Mouse (Mus musculus) intestine, embryonic 14.5 days (tissue): ENCODE measurements around the gene Fbxo47. TPM values are rescaled to one million over a fixed set of nuclear protein-coding genes. Genes with fewer than 3 reads are reported as not detected.

ENCODE experiments used
- ATAC-seq: fragments of 200-750 bp; cut with Nextera tagmentation; replicated peaks from 2 replicates; pipeline ENCODE4 v1.8.0; 2017; ENCODE audit warnings: low read depth, moderate number of reproducible peaks, moderate TSS enrichment, moderate library complexity; ENCODE audit not compliant: low FRiP score, low TSS enrichment
- DNase-seq: peaks from one replicate; pipeline ENCODE4 v3.0.0-alpha.2; 2018; ENCODE audit warnings: low spot score
- H3K27ac ChIP-seq: fragments of 300-500 bp; sonication (generic); 2 replicates; pipeline ENCODE4 v1.5.1; 2014; ENCODE audit warnings: low read depth, mild to moderate bottlenecking, control low read depth
- H3K27me3 ChIP-seq: fragments of 300-500 bp; sonication (generic); replicated peaks from 2 replicates; pipeline ENCODE4 v1.6.1; 2014; ENCODE audit warnings: low read length, control low read depth; ENCODE audit not compliant: control insufficient read depth, insufficient read depth
- H3K36me3 ChIP-seq: fragments of 300-500 bp; sonication (generic); 2 replicates; pipeline ENCODE4 v1.6.1; 2014; ENCODE audit warnings: low read length, control low read depth; ENCODE audit not compliant: control insufficient read depth, insufficient read depth
- H3K4me1 ChIP-seq: fragments of 300-500 bp; sonication (generic); replicated peaks from 2 replicates; pipeline ENCODE4 v1.6.1; 2014; ENCODE audit warnings: low read length, control low read depth, mixed read lengths; ENCODE audit not compliant: control insufficient read depth, insufficient read depth
- H3K4me2 ChIP-seq: fragments of 300-500 bp; sonication (generic); 2 replicates; pipeline ENCODE4 v1.6.1; 2014; ENCODE audit warnings: low read length
- H3K4me3 ChIP-seq: fragments of 300-500 bp; sonication (generic); 2 replicates; pipeline ENCODE4 v1.5.1; 2014; ENCODE audit warnings: low read depth, low read length, control low read depth, mixed read lengths
- H3K9ac ChIP-seq: fragments of 300-500 bp; sonication (generic); 2 replicates; pipeline ENCODE4 v1.6.1; 2014; ENCODE audit warnings: mild to moderate bottlenecking, low read length
- H3K9me3 ChIP-seq: fragments of 300-500 bp; sonication (generic); 2 replicates; pipeline ENCODE4 v1.6.1; 2016; ENCODE audit warnings: low read length, control low read depth; ENCODE audit not compliant: control insufficient read depth
- WGBS: fragments of 180-500 bp; shearing (Covaris S2); extraction: QIAGEN DNeasy Blood & Tissue Kit; methylation state at CpG from one replicate; pipeline ENCODE4 v1.1.7; 2014; 5-methylcytosine and 5-hydroxymethylcytosine counted together
- polyA plus RNA-seq: library from polyadenylated mRNA; unstranded; fragments of >200 nt; fragmentation: Nextera tagmentation; extraction: Ambion mirVana; gene quantifications from 2 replicates; pipeline ENCODE4 v1.2.1, GENCODE M21; 2014

The Fbxo47 gene
- polyA plus RNA-seq, 1 experiment from 2014 or later: 0.54 TPM

- DNase-seq (peak; percentile 61), ATAC-seq (peak; percentile 44)
- Histone ChIP-seq H3K4me1 (peaks cover 70% of the 10 kb centered on the region), H3K4me2 (peak overlapping the region; percentile 30), H3K9me3 (no peaks in the 10 kb centered on the region), H3K27ac (peak overlapping the region; percentile 62), H3K9ac (peak overlapping the region; percentile 20; the same call in 1 of the 2 replicates), H3K4me3 (no peak overlapping the region), H3K27me3 (no peaks in the 10 kb centered on the region), H3K36me3 (peaks cover 75% of the 10 kb centered on the region)
- WGBS: 35% methylated on average over 13 of the region's 13 CpGs
Observed at GRCm38 (mm10) chr11:97811569-97812362, 72.2 kb downstream of the Fbxo47 start.

DNA sequence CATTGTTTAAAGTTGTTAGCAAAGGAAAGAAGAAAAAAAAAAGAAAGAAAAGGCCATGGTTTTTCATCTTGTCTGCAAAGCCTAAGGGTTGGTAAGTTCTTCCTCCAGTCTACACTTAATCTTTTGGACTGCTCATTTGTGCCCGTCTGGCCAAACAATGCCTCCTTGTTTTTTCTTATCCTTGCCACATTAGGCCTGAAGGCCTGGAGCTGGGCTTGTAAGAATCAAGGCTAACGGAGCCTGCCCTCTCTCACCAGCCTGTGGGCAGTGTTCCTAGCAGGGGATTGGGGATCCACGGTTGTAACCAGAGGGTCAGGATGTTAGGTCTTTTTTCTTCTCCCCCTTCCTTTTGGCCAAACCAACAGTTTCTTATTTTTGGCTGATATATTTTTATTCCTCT, 73.0 kb downstream of the Fbxo47 start:
- H3K4me3 ChIP-seq: no peak overlapping the region
- H3K4me1 ChIP-seq: peaks cover 77% of the 10 kb centered on the region
- no peak for ATAC-seq
- DNase-seq: no peak
- H3K27me3 ChIP-seq: no peaks in the 10 kb centered on the region
- no peaks in the 10 kb centered on the region for H3K9me3 ChIP-seq
- H3K4me2 ChIP-seq: peak overlapping the region; percentile 30; the same call in 1 of the 2 replicates
- H3K27ac ChIP-seq: peak overlapping the region; percentile 59; the same call in 1 of the 2 replicates
- H3K36me3 ChIP-seq: peaks cover 67% of the 10 kb centered on the region
- 43% methylated on average over 3 of the region's 3 CpGs for WGBS
- H3K9ac ChIP-seq: no peak overlapping the region

DNA sequence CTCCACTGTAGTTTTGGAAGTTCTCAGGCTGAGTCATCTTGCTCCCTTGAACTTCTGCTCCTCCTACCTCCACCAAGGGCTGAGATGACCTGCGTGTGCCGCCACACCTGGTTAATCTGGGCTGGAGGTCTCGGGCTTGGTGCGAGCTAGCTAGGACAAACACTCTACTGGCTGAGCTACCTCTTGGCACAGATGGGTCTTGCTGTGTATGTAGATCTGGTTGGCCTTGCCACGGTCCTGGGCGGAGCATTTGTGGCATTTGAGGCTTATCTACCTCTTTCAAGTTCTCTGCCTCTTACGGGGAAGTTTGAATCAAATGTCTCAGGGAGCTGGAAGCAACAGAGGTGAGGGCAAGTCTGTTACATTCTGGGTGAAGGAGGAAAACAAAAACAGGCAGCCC, 73.6 kb downstream of the Fbxo47 start:
- H3K4me1 ChIP-seq: peaks cover 83% of the 10 kb centered on the region
- no peak overlapping the region for H3K4me3 ChIP-seq
- DNase-seq (no peak), ATAC-seq (no peak)
- no peaks in the 10 kb centered on the region for H3K9me3 ChIP-seq
- no peaks in the 10 kb centered on the region for H3K27me3 ChIP-seq
- H3K36me3 ChIP-seq: peaks cover 61% of the 10 kb centered on the region
- no peak overlapping the region for H3K27ac ChIP-seq
- 75% methylated on average over 7 of the region's 7 CpGs for WGBS
- no peak overlapping the region for H3K9ac ChIP-seq
- H3K4me2 ChIP-seq: no peak overlapping the region

DNA sequence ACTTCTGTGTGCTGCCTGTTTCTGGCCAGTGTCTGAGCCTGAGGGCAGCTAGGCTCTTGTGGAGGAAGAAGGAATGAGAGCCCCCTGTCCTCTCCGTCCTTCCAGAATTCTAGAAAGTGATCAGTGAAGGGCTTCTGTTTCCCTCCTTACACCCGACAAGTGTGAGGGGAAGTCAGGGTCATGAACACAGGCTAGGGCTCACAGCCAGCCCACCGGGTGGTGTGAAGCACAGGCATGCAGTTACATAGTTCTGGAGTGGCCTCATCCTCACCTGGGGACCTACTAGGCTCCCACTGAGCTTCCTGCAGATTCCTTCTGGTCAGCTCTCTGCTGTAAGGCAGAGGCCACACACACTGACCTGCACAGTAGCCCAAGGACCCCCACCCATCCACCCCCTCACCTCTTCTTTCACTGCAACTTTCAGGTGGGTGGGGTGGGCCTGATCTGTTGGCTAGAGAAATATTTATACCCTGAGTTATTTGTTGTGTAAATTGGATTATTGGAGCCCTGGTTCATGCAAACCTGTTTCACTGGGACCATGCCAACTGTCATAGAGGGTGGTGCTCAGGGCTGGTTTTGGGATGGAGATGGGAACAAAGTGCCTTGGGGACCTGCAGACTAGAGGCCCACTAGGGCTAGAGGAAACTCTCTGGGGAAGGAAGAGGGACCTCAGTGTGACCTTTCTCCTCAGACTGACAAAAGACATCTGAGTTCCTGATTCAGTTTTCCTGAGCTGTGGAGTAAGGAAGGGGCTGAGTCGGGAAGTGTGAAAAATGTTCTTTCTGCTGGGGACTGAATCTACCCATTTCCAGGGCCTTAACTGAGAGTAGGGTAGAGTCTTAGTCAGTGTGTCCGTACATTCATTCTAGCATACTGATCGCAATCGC, 74.5 kb downstream of the Fbxo47 start:
- ATAC-seq (no peak), DNase-seq (no peak)
- H3K9ac ChIP-seq: no peak overlapping the region
- no peaks in the 10 kb centered on the region for H3K27me3 ChIP-seq
- H3K36me3 ChIP-seq: peaks cover 52% of the 10 kb centered on the region
- no peak overlapping the region for H3K4me2 ChIP-seq
- no peaks in the 10 kb centered on the region for H3K9me3 ChIP-seq
- H3K4me3 ChIP-seq: no peak overlapping the region
- H3K4me1 ChIP-seq: peaks cover 91% of the 10 kb centered on the region
- H3K27ac ChIP-seq: peak overlapping the region; percentile 78; the same call in 1 of the 2 replicates
- 54% methylated on average over 7 of the region's 7 CpGs for WGBS

DNA sequence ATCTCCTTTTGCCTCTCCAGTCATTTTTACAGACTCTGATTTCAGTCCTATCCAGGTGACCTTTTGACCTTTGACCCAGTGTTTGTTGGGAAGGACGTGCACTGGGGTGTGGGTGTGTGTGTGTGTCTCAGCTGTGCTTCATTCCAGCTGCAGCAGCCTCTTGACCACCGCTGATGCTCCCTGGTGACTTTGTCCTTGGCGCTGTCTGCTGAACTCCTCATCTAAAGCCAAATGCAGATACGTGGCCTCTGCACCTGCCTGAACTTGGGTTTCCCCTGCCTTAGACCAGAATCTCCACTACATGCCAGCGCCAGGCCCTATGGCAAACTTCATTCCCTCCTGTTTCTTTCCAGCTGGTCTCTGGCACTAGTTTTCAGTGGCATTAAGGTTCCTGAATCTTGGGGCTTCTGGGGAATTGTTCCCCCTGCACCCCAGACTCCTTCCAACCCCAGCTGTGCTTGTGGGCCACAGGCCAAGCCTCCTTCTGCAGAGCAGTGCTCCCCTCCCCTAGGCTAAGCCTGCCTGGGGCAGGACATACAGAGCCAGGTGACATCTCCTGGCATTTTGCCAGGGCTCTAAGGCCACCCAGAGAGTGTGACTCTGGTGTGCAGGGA, 75.2 kb downstream of the Fbxo47 start:
- 36% methylated on average over 5 of the region's 5 CpGs for WGBS
- H3K27me3 ChIP-seq: no peaks in the 10 kb centered on the region
- H3K4me3 ChIP-seq: no peak overlapping the region
- H3K27ac ChIP-seq: peak overlapping the region; percentile 78; the same call in 1 of the 2 replicates
- peak; percentile 66 for DNase-seq
- no peaks in the 10 kb centered on the region for H3K9me3 ChIP-seq
- H3K4me2 ChIP-seq: peak overlapping the region; percentile 25; the same call in 1 of the 2 replicates
- ATAC-seq: 0 out of 2 replicates have a peak, but pooled peaks have one; percentile 5
- H3K9ac ChIP-seq: no peak overlapping the region
- H3K4me1 ChIP-seq: peaks cover 96% of the 10 kb centered on the region
- peaks cover 46% of the 10 kb centered on the region for H3K36me3 ChIP-seq

DNA sequence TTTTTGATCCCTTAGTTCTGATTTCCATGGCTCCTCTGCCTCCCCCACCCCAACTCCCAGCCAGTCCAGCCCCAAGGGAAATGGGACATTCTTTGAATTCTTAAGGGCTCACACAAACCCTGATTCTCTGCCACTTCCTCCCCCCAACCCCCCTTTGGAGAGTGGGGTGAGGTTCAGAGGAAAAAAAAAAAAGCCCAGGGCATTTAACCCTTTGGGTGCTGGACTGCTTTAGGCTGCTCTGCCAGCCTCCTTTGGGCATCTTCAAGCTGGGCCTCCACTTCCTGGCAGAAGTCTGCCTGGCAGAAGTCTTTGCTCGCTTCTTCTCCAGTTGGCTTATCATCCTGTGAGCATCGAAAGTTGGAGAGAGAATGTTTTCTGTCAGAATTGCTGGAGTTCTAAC, 75.9 kb downstream of the Fbxo47 start:
- no peaks in the 10 kb centered on the region for H3K9me3 ChIP-seq
- ATAC-seq: no peak
- no peak for DNase-seq
- peak overlapping the region; percentile 25 for H3K4me2 ChIP-seq
- H3K36me3 ChIP-seq: peaks cover 39% of the 10 kb centered on the region
- peaks cover 95% of the 10 kb centered on the region for H3K4me1 ChIP-seq
- H3K27ac ChIP-seq: peak overlapping the region; percentile 78
- no peak overlapping the region for H3K4me3 ChIP-seq
- no peak overlapping the region for H3K9ac ChIP-seq
- no peaks in the 10 kb centered on the region for H3K27me3 ChIP-seq
- 25% methylated on average over 2 of the region's 2 CpGs for WGBS

- 20% methylated on average over 6 of the region's 6 CpGs for WGBS
- no peaks in the 10 kb centered on the region for H3K27me3 ChIP-seq
- peaks cover 94% of the 10 kb centered on the region for H3K4me1 ChIP-seq
- ATAC-seq: no peak
- no peak for DNase-seq
- H3K9ac ChIP-seq: no peak overlapping the region
- H3K9me3 ChIP-seq: no peaks in the 10 kb centered on the region
- H3K27ac ChIP-seq: peak overlapping the region; percentile 78
- no peak overlapping the region for H3K4me3 ChIP-seq
- peak overlapping the region; percentile 25; the same call in 1 of the 2 replicates for H3K4me2 ChIP-seq
- peaks cover 37% of the 10 kb centered on the region for H3K36me3 ChIP-seq
Observed at GRCm38 (mm10) chr11:97807626-97808025, 76.3 kb downstream of the Fbxo47 start.

DNA sequence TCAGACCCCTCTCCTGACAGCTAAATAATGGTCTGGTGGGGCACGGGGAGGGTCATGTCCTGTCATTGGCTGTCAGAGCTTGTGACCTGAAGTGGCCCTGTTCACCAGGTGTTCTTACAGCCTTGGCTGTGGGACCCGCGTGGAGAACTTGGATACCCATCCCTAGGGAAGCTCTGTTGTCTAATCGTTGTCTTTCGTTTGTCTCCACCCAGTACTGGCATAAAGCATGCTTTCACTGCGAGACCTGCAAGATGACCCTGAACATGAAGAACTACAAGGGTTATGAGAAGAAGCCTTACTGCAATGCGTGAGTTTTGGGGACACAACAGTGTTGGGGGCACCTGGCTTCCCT, 77.4 kb downstream of the Fbxo47 start:
- Histone ChIP-seq H3K36me3 (peaks cover 37% of the 10 kb centered on the region), H3K4me2 (peak overlapping the region; percentile 55), H3K4me1 (peaks cover 94% of the 10 kb centered on the region), H3K9me3 (no peaks in the 10 kb centered on the region), H3K9ac (no peak overlapping the region), H3K27ac (peak overlapping the region; percentile 80; the same call in 1 of the 2 replicates), H3K4me3 (no peak overlapping the region), H3K27me3 (no peaks in the 10 kb centered on the region)
- no peak for ATAC-seq
- 65% methylated on average over 7 of the region's 7 CpGs for WGBS
- no peak for DNase-seq
